Mouse (Mus musculus) liver, adult (tissue): ENCODE data around the gene Mylk.

Experiments
- GATA4 ChIP-seq: IDR thresholded peaks from 2 replicates; pipeline ENCODE4 v1.6.1; 2014; ENCODE audit warnings: mild to moderate bottlenecking, low read length; ENCODE audit not compliant: insufficient replicate concordance

Mylk gene

GRCm38 (mm10) chr16:34994641-34995141 is 249.7 kb downstream of the Mylk start:
- TF ChIP-seq GATA4 = no peak

GRCm38 (mm10) chr16:34996133-34996532 is 251.1 kb downstream of the Mylk start:
- no peak for TF ChIP-seq GATA4

GRCm38 (mm10) chr16:34997052-34997451 is 252.0 kb downstream of the Mylk start:
- no peak for TF ChIP-seq GATA4

GRCm38 (mm10) chr16:34997576-34997975 is 252.6 kb downstream of the Mylk start:
- TF ChIP-seq GATA4 = no peak

GRCm38 (mm10) chr16:34999016-34999415 is 254.0 kb downstream of the Mylk start:
- no peak for TF ChIP-seq GATA4

GRCm38 (mm10) chr16:34999986-35000385 is 255.0 kb downstream of the Mylk start:
- no peak for TF ChIP-seq GATA4

GRCm38 (mm10) chr16:35000923-35001560 is 256.0 kb downstream of the Mylk start:
- no peak for TF ChIP-seq GATA4

GRCm38 (mm10) chr16:35004356-35004755 is 259.3 kb downstream of the Mylk start:
- TF ChIP-seq GATA4 = no peak

GRCm38 (mm10) chr16:35004756-35005155 is 259.7 kb downstream of the Mylk start:
- TF ChIP-seq GATA4 = no peak

- no peak for TF ChIP-seq GATA4
Observed at GRCm38 (mm10) chr16:35006251-35006650, 261.2 kb downstream of the Mylk start.

- TF ChIP-seq GATA4 = no peak
Observed at GRCm38 (mm10) chr16:35007361-35007760, 262.4 kb downstream of the Mylk start.

GRCm38 (mm10) chr16:35008447-35008846 is 263.4 kb downstream of the Mylk start:
- no peak for TF ChIP-seq GATA4

- no peak for TF ChIP-seq GATA4
Observed at GRCm38 (mm10) chr16:35013501-35013900, 268.5 kb downstream of the Mylk start.

GRCm38 (mm10) chr16:35016491-35016890 is 271.5 kb downstream of the Mylk start:
- TF ChIP-seq GATA4 = no peak

- no peak for TF ChIP-seq GATA4
Observed at GRCm38 (mm10) chr16:35018470-35018974, 273.5 kb downstream of the Mylk start.

- no peak for TF ChIP-seq GATA4
Observed at GRCm38 (mm10) chr16:35021903-35022241, 276.9 kb downstream of the Mylk start.
